Mouse (Mus musculus) forebrain, postnatal 0 days (tissue): ENCODE results near the gene Cd44. TPM values are rescaled to one million over a fixed set of nuclear protein-coding genes. Genes with fewer than 3 reads are reported as not detected.

ENCODE experiments used
- ATAC-seq: fragments of 200-750 bp; cut with Nextera tagmentation; 2 replicates; pipeline ENCODE4 v1.8.0; 2017; ENCODE audit warnings: mild to moderate bottlenecking, moderate library complexity
- DNase-seq: peaks from one replicate; pipeline ENCODE4 v3.0.0-alpha.2; 2015
- H3K27ac ChIP-seq: fragments of 300-500 bp; sonication (generic); 2 replicates; pipeline ENCODE4 v1.5.1; 2014; ENCODE audit warnings: low read depth, mild to moderate bottlenecking, antibody characterized with exemption, low read length, moderate library complexity, mixed read lengths
- H3K27me3 ChIP-seq: fragments of 300-500 bp; sonication (generic); 2 replicates; pipeline ENCODE4 v1.6.1; 2014; ENCODE audit warnings: mild to moderate bottlenecking, low read length, mixed read lengths; ENCODE audit not compliant: insufficient read depth
- H3K36me3 ChIP-seq: fragments of 300-500 bp; sonication (generic); 2 replicates; pipeline ENCODE4 v1.6.1; 2014; ENCODE audit warnings: mild to moderate bottlenecking, moderate library complexity; ENCODE audit not compliant: insufficient read depth
- H3K4me1 ChIP-seq: fragments of 300-500 bp; sonication (generic); 2 replicates; pipeline ENCODE4 v1.6.1; 2014; ENCODE audit warnings: antibody characterized with exemption; ENCODE audit not compliant: insufficient read depth
- H3K4me2 ChIP-seq: fragments of 300-500 bp; sonication (generic); 2 replicates; pipeline ENCODE4 v1.6.1; 2014; ENCODE audit warnings: low read depth, mild to moderate bottlenecking, moderate library complexity
- H3K4me3 ChIP-seq: fragments of 300-500 bp; sonication (generic); 2 replicates; pipeline ENCODE4 v1.5.1; 2014; ENCODE audit warnings: low read depth, low read length, mixed read lengths
- H3K9ac ChIP-seq: fragments of 300-500 bp; sonication (generic); 2 replicates; pipeline ENCODE4 v1.6.1; 2014; ENCODE audit warnings: mild to moderate bottlenecking
- H3K9me3 ChIP-seq: fragments of 300-500 bp; sonication (generic); 2 replicates; pipeline ENCODE4 v1.6.1; 2016; ENCODE audit warnings: low read length
- CTCF ChIP-seq: sonication (generic); IDR thresholded peaks from 2 replicates; pipeline ENCODE4 v1.5.1; 2016; ENCODE audit warnings: antibody characterized with exemption, control low read depth, low read depth
- WGBS: fragments of 180-500 bp; shearing (Covaris S2); extraction: QIAGEN DNeasy Blood & Tissue Kit; methylation state at CpG from one replicate; pipeline ENCODE4 v1.1.7; 2014; 5-methylcytosine and 5-hydroxymethylcytosine counted together
- polyA plus RNA-seq: library from polyadenylated mRNA; unstranded; fragments of >200 nt; fragmentation: Nextera tagmentation; extraction: Ambion mirVana; gene quantifications from 2 replicates; pipeline ENCODE4 v1.2.1, GENCODE M21; 2015
- total RNA-seq: library from RNA; depleted of rRNA; stranded (reverse); fragments of >200 nt; gene quantifications from 2 replicates; pipeline ENCODE4 v1.2.3, GENCODE M21; 2014

The Cd44 gene
- total and polyA plus RNA-seq, 2 experiments from 2014 or later: 3.6 to 7.8 TPM

DNA sequence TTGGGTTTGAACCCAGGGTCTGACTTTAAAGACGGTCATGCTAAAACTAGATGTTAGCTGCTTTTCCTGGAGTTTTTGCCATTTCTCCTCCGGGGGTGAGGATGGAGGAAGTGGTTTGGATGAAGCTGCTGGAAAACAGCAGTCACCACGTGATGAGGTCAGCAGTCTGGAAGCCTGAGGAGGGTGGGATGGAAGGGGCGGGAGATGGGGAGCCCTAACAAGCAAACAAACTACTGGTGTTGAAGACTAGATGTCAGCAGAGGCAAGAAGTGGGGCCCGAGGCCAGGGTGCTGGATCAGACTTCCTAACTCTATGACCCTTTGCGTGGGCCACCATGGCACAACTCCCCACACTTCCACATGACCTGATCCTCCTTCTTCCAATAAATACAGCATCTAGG, 96.2 kb downstream of the Cd44 start:
- TF ChIP-seq CTCF: no peak
- ATAC-seq: no peak

GRCm38 (mm10) chr2:102804109-102804508, 97.4 kb downstream of the Cd44 start:
- H3K9ac ChIP-seq: no peak overlapping the region
- DNase-seq (peak; percentile 64), ATAC-seq (no peak)
- H3K4me2 ChIP-seq: no peak overlapping the region
- H3K4me1 ChIP-seq: no peaks in the 10 kb centered on the region
- TF ChIP-seq CTCF: peak; percentile 66
- no peak overlapping the region for H3K27ac ChIP-seq
- no peak overlapping the region for H3K4me3 ChIP-seq
- 37% methylated on average over 2 of the region's 2 CpGs for WGBS
- no peaks in the 10 kb centered on the region for H3K36me3 ChIP-seq
- no peaks in the 10 kb centered on the region for H3K9me3 ChIP-seq
- no peaks in the 10 kb centered on the region for H3K27me3 ChIP-seq

More for the DNA sequence above, 96.2 kb downstream of the Cd44 start:
- H3K9me3 ChIP-seq: no peaks in the 10 kb centered on the region
- no peak overlapping the region for H3K9ac ChIP-seq
- H3K4me3 ChIP-seq: no peak overlapping the region
- no peaks in the 10 kb centered on the region for H3K27me3 ChIP-seq
- WGBS: 83% methylated on average over 6 of the region's 6 CpGs
- no peaks in the 10 kb centered on the region for H3K4me1 ChIP-seq
- H3K27ac ChIP-seq: no peak overlapping the region
- no peaks in the 10 kb centered on the region for H3K36me3 ChIP-seq
- DNase-seq: no peak
- H3K4me2 ChIP-seq: no peak overlapping the region

- DNase-seq (no peak), ATAC-seq (no peak)
- Histone ChIP-seq H3K9ac (no peak overlapping the region), H3K4me3 (no peak overlapping the region), H3K36me3 (no peaks in the 10 kb centered on the region), H3K4me1 (no peaks in the 10 kb centered on the region), H3K27ac (no peak overlapping the region), H3K27me3 (no peaks in the 10 kb centered on the region), H3K4me2 (no peak overlapping the region), H3K9me3 (no peaks in the 10 kb centered on the region)
- 94% methylated on average over 1 of the region's 1 CpGs for WGBS
- TF ChIP-seq CTCF: no peak
These were observed 99.6 kb downstream of the Cd44 start for GRCm38 (mm10) chr2:102801899-102802298.

DNA sequence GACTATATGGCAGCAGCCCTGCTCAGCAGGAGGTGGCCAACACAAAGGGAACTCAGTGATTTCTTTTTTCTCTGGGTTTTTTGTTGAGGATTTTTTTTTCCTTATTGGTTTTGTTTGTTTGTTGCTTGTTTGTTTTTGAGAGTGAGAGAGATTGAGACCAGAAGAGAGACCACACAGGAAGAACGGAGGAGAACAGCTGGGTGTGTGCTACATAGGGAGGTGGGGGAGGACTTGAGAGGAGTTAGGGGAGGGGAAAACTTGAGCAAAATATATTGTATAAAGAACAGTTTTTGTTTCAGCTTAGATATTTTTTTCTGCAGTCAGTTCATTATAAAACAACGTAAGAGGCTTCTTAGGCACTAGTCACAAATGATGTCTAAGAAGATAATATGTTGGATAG, 103.3 kb downstream of the Cd44 start:
- H3K27ac ChIP-seq: no peak overlapping the region
- no peak for TF ChIP-seq CTCF
- H3K36me3 ChIP-seq: no peaks in the 10 kb centered on the region
- H3K9me3 ChIP-seq: no peaks in the 10 kb centered on the region
- no peak overlapping the region for H3K4me2 ChIP-seq
- DNase-seq: no peak
- no peaks in the 10 kb centered on the region for H3K27me3 ChIP-seq
- H3K9ac ChIP-seq: no peak overlapping the region
- no peaks in the 10 kb centered on the region for H3K4me1 ChIP-seq
- 73% methylated on average over 2 of the region's 2 CpGs for WGBS
- no peak overlapping the region for H3K4me3 ChIP-seq
- ATAC-seq: no peak

DNA sequence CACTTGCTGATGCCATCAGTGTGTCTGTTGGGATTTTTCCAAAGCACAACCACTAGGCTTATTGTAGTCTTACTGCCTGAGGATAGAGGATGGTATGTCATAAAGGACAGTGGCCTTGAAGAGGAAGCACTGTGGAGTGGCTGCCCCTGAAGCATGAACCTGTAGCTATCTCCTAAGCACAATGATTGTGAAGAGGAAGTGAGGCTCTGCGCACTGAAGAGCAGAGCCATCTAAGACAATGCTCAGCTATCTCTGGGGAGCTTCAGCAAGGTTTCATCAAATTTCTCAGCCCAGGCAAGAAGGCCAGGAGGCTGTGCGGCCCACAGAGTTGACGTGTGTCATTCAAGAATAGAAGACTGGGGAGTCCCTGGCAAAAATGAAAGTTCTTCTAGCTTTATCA, 106.4 kb downstream of the Cd44 start:
- WGBS: 97% methylated on average over 3 of the region's 3 CpGs
- no peak for TF ChIP-seq CTCF

GRCm38 (mm10) chr2:102792804-102793203, 108.7 kb downstream of the Cd44 start:
- H3K36me3 ChIP-seq: no peaks in the 10 kb centered on the region
- H3K27ac ChIP-seq: no peak overlapping the region
- H3K4me1 ChIP-seq: no peaks in the 10 kb centered on the region
- H3K4me2 ChIP-seq: no peak overlapping the region
- no peak overlapping the region for H3K9ac ChIP-seq
- ATAC-seq (no peak), DNase-seq (no peak)
- TF ChIP-seq CTCF: no peak
- 85% methylated on average over 6 of the region's 6 CpGs for WGBS
- no peaks in the 10 kb centered on the region for H3K27me3 ChIP-seq
- no peaks in the 10 kb centered on the region for H3K9me3 ChIP-seq
- no peak overlapping the region for H3K4me3 ChIP-seq

More for the DNA sequence above, 106.4 kb downstream of the Cd44 start:
- H3K36me3 ChIP-seq: no peaks in the 10 kb centered on the region
- H3K27ac ChIP-seq: no peak overlapping the region
- H3K4me1 ChIP-seq: no peaks in the 10 kb centered on the region
- no peaks in the 10 kb centered on the region for H3K27me3 ChIP-seq
- no peak overlapping the region for H3K4me3 ChIP-seq
- no peak for DNase-seq
- no peak for ATAC-seq
- no peak overlapping the region for H3K4me2 ChIP-seq
- no peaks in the 10 kb centered on the region for H3K9me3 ChIP-seq
- no peak overlapping the region for H3K9ac ChIP-seq

GRCm38 (mm10) chr2:102791641-102792040, 109.8 kb downstream of the Cd44 start:
- Histone ChIP-seq H3K9ac (no peak overlapping the region), H3K9me3 (no peaks in the 10 kb centered on the region), H3K36me3 (no peaks in the 10 kb centered on the region), H3K27ac (no peak overlapping the region), H3K27me3 (no peaks in the 10 kb centered on the region), H3K4me1 (no peaks in the 10 kb centered on the region), H3K4me3 (no peak overlapping the region), H3K4me2 (no peak overlapping the region)
- WGBS: 79% methylated on average over 2 of the region's 2 CpGs
- TF ChIP-seq CTCF: no peak
- DNase-seq: no peak
- no peak for ATAC-seq

DNA sequence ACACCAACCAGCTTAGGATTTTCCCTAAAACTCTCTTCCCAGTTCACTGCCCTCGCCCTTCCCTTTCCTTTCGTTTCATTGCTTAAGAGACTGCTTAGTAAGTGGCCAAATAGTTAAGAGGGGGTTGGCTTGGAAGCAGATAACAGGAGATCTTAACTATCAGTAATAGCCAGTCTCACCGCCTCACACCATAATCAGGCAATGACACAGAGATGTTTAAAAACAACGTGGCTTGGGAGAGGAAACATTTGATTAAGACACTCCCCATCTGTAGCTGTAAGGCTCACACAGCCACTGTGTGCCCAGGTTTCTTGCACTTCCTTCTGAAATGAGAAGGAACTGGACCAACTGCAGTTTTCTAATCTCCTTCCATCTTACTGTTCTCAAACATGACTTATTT, 115.8 kb downstream of the Cd44 start:
- WGBS: 77% methylated on average over 4 of the region's 4 CpGs
- Histone ChIP-seq H3K27ac (no peak overlapping the region), H3K9me3 (no peaks in the 10 kb centered on the region), H3K36me3 (no peaks in the 10 kb centered on the region), H3K4me2 (no peak overlapping the region), H3K27me3 (no peaks in the 10 kb centered on the region), H3K9ac (no peak overlapping the region), H3K4me3 (no peak overlapping the region), H3K4me1 (no peaks in the 10 kb centered on the region; the same call in 1 of the 2 replicates)
- DNase-seq: no peak
- no peak for TF ChIP-seq CTCF
- no peak for ATAC-seq
